Mouse (Mus musculus): Measurements from ENCODE around the gene Gramd1b.

Gramd1b gene

DNA sequence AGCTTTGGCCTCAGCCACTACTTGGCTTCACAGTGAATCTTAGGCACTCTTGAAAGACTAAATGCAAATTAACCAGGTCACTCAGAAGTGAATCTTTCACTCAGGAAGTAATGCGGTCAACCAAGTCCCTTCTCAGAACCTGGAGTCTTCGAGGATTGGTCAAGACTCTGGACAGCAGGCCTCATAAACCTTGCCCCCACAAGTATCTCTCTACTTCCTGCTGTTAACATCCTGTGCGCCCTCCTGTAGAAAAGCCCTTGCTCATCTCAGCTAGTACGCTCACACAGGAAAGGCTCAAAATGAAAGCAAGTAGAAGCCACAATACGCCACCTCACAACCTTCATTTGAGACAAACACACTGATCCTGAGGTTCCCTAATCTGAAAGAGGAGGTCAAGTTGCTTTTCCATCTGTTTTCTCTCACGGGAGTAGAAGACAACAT is 107.7 kb downstream of the Gramd1b start:
- no peak for DNase-seq (ENCODE audit: low spot score)

DNA sequence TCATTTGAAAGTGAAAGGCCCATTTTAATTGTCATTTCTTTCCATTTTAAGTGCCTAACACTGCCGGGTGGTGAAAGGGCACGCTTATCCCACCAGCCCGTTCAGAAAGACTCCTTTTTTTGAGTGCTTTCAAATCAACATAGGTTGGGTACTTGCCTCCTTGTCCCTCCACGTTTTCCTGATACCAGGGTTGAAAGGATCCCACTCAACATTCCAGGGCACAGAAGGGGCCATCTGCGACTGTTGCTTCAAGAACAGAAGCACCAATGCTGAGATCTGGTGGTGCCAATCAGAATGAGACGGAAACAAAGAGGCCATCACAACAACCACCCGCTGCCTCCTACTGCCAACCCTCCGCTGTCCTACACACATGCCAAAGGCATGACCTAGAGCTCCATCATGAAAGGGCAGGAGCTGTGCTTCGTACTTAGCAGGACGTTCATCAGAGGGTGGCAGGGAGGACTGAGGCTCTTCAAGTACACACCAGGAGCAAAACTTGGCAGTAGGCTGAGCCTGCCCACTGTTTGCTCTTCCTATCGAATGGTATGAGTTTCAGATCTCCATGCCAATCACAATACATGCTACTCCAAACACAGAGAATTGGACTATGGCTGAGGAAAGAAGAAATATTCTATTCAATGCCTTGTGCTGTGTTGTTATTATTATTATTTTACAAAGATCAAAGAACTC is 108.7 kb downstream of the Gramd1b start:
- DNase-seq (ENCODE audit: low spot score): no peak

DNA sequence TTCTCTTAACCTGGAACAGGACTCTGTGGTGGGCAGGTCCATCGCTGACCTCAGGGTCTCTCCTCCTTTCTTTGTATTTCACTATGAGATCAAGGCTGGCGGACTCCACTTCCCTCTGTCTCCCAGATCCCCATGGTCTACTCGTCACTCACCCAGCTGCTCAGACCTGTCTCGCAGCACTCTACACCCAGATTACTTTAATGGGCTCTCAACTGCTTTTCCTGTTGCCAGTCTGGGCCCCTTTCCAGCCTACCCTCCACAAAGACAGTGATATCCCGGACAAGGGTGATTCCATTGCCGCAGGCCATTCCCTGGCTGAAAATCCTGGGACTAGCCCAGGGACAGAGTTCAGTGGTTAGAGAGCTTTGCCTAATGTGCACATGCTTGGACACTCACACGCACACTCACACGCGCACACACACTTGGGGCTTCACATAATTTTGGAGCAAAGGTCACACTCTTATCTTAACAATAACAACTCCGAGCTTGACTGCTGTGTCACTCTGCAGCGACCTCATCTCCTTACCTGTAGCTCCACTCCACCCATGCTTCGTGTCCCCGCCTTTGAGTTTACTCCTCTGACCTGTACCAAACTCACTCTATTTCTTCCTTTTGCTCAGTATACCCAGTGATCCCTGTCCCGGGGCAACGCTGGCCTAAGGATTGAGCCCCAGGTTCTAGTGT is 110.4 kb downstream of the Gramd1b start:
- DNase-seq (ENCODE audit: low spot score): no peak

DNA sequence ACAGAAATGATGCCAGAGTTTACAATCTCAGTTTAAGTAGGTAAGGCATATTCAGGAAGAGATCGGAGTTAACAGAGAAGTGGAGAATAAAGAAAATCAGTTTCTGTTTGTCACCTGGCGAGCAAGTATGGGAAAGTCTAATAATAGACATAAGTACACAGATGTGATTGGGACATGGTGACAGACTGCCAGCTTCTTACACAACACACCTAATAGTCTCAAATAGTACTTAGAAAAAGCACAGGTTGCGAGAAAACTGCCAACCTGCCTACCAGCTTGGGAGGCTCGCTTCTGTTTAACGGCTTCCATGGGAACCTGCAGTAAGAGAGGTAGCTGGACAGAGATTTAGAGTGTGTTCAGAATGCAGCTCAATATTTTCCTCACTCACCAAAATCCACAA is 112.4 kb downstream of the Gramd1b start:
- DNase-seq (ENCODE audit: low spot score): no peak

DNA sequence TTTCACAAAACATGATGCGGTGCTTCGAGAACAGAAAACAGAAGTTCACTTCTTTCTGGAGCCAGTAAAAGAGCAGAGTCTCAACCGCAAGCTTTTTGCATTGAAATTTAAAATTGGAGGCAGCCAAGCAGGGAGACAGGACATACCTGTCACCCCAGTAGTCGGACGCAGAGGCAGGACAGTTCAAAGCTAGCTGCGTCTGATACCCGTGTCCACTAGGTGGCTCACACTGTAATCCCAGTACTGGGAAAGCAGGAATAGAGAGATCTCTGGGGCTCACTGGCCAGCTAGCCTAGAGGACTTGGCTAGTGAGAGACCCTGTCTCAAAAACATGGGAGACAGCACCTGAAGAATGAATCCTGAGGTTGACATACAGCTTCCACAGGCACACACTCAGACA is 115.0 kb downstream of the Gramd1b start:
- DNase-seq (ENCODE audit: low spot score): peak; percentile 31

DNA sequence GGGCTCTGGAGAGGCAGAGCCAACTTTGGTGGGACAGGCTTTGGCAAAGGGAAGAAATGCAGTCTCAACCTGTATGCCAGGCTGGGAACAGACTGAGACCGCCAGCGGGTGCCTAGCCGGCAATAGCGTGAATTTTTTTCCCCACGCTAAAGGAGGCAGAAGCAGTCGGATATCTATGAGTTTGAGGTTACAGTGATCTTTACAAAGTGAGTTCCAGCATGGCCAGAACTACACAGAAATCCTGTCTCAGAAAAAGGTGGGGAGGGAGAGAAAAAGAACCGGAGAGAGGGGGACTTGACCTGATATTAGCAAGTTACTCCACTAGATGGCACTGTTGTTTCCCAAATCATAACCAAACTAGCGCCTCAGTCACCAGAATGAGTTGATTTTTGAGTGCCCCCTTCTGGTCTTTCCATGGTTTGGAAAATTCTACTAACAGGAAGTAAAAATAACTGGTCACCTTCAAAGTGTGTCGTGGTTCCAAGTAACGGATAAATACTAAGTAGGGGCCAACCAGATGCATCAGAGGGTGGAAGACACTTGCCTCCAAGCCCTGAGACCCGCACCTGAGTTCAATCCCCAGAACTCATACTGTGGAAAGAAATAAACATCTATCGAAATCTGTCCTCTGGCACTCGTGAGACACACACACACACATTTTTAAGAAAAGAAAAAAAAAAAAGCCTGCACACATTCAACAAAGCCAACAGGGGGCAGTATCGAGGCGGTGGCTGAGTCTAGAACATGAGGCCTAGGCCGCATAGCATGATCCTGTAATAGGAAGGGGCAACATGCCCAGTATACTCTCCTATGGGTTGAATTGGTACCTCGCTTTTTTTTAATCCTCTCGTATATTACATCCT is 116.0 kb downstream of the Gramd1b start:
- peak; percentile 90 for DNase-seq (ENCODE audit: low spot score)

DNA sequence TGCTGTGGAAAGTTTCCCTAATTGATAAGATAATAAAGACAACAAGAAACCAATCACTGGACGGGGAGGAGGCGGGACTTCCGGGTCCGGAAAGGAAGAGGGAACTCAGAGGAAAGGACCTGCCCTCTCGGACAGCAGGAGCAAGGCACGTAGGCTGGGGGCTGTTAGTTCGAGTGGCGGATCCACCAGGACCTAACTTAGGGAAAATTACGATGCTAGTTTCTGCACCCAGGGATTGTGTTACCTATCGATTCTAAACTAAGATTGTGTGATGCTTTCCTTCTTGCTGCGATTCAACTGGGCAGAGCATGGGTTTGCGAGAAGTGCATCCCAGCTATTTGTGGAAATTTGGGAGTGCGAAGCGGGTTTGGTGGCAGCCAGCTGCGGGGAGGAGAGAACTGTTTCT is 116.7 kb downstream of the Gramd1b start:
- DNase-seq (ENCODE audit: low spot score): peak; percentile 88

DNA sequence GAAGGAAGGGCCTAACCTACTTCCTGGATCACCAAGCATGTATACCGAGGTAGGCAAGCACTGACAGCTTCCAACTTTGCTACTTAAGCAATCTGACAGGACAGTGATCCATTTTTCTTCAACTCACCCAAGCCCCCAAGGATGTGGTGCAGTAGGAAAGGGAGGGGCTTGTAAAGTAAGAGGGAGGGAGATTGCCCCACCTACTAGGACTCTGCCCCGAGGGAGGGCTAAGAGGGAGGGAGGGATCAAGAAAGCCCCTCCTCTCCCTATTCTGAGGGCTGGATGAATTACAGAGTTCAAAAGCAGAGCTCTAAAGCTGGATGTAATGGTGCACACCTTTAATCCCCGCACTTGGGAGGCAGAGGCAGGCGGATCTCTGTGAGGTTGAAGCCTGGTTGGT is 117.6 kb downstream of the Gramd1b start:
- no peak for DNase-seq (ENCODE audit: low spot score)

DNA sequence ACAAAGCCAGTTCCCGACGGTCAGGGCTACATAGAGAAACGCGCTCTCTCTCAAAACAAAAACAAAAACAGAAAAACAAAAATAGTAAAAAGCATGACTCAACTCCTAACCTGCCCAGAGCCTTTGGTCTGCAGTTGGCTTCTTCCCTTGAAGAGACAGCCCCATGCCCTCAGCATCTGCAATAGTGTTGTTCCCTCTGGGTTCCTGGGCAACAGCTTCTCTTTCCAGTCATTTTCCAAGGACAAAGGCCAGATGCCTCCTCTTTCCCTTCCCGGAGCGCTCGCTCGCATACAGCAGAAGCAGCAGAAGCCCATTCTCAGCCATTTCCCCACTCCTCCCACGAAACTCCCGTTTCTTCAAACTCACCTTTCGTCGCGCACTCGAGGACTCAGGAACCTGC is 118.3 kb downstream of the Gramd1b start:
- DNase-seq (ENCODE audit: low spot score): no peak

DNA sequence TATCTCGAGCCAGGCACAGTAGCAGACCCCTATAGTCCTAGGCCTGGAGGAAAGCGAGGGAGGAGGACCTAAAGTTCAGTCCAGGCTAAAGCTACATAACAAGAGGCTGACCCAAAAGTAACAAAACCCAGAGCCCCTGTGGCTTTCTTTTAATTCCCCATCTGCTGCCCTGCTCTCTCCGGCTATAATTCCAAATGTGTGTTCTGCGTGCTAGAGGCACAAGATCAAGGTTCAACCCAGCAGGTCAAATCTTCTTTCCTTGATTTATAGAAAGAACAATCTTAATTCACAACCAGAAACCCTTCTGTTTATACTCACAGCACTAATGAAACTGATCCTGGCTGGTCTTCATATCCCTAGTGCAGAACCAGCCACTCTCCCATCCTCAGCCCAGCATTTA is 118.9 kb downstream of the Gramd1b start:
- DNase-seq (ENCODE audit: low spot score): no peak

DNA sequence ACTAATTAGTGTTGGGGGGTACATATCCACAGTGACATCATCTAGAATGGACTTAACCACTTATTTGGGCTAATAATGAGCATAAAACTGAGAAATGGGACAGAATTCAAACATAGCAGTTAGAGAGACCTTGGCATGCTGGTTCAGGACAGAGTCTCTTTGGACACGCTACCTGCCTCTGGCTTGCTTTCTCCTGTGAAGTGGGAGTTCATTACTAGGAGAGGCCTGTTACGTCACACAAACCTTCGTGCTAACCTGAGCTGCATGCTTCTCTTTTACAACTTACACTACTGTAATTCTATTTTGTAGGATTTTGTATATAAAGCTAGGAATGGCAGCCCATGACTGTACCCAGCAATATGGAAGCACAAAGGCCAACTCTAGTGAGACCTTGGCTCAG is 120.3 kb downstream of the Gramd1b start:
- no peak for DNase-seq (ENCODE audit: low spot score)

DNA sequence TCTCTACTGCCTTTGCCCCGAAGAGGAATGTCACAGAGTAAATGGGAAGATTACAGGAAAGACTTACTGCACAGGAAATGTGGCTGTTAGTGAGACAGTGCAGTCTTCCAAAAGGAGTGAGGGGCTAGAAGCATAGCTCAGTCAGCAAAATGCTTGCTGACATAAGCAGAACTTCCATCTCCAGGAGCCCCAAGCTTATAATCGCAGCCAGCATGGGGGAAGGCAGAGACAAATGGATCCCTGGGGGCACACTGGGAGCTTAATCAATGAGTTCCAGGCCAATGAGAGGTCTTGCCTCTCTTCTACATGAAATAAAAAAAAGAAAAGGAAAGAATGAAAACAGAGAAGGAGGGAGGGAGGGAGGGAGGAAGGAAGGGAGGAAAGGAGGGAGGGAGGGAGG is 122.1 kb downstream of the Gramd1b start:
- DNase-seq (ENCODE audit: low spot score): peak; percentile 24

DNA sequence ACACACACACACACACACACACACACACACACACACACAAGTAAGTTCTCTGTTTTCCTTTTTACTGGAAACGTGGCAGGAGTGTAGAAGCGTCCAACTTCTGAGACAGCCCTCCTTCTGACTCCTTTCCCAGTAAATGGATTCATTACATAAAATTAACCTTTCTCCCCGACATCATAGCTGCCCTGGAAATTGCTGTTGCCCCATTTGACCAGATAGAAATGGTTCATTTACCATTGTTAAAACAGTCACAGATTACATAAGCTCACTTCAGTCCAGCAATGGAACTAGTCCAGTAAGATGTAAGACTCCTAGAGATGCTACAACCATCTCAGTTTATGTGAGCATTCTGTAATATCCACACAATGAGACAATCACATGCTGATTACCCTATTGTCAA is 122.8 kb downstream of the Gramd1b start:
- DNase-seq (ENCODE audit: low spot score): no peak

DNA sequence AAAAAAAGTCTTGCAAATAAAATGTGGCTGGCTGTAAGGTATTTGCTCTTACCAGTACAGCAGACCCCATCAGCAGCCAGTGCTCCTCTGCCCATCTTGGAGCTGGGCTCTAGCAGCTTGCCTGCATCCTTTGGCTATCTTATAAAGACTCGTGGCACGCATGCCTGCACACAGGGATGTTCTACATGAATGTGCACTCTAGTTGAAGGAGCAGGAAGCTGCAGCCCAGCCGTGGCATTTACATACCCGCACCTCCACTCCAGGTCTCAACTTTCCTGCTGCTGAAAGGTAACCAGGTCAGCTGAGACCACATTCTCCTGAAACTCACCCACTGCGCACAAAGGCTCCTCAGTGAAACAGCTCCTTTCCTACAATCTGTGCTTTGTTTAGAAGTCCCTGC is 123.3 kb downstream of the Gramd1b start:
- DNase-seq (ENCODE audit: low spot score): no peak

DNA sequence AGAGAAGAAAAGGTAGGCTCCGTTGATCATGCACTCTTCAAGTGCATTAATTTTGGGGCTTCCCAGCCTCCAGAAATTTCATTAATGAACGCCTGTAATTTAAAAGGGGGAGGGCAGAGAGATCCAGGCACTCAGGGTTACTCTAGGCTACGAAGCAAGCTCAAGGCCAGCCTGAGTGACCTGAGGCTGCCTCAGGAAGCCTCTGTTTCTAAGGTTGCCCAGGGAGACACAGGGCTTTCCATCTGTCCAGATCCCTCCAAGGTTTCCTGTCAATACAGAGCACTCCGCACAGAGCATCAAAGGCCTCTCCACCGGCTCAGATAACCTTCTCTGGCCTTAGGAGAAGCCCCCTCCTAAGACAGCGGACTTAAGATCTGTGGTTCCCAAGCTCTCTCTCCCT is 125.4 kb downstream of the Gramd1b start:
- DNase-seq (ENCODE audit: low spot score): peak; percentile 30

DNA sequence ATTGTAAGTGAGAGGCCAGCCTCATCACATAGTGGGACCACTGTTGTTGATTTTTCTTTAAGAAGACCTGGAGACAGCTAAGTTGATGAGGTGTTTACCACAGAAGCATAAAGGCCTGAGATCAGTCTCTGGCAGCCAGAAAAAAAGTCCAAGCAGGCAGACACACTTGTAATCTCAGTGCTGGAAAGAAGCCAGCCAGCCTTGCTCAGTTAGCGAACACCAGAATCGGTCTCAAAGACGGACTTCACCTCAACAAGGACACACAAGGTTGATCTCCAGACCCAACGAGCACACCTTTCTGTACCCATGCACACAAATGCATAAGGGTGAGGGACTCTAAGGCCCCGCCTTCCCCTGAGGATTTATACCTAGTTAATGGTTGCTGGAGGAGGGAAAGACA is 125.9 kb downstream of the Gramd1b start:
- no peak for DNase-seq (ENCODE audit: low spot score)

DNA sequence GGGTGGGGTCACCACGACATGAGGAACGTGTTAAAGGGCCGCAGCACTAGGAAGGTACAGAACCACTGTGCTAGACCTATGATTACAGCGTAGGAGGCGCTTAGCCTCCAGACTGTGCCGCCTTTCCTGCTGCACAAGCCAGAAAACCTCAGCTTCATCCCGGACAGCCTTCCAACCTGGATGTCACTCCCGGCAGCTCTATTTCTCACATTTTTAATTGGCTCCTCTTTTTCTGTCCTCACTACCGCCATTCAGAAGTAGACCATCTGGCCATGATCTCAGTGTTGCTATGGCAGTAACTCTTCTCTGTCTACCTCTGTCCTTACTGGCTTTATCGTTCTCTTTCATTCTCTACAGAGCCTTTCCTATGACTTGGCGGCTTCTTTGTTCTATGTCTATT is 126.5 kb downstream of the Gramd1b start:
- DNase-seq (ENCODE audit: low spot score): no peak

DNA sequence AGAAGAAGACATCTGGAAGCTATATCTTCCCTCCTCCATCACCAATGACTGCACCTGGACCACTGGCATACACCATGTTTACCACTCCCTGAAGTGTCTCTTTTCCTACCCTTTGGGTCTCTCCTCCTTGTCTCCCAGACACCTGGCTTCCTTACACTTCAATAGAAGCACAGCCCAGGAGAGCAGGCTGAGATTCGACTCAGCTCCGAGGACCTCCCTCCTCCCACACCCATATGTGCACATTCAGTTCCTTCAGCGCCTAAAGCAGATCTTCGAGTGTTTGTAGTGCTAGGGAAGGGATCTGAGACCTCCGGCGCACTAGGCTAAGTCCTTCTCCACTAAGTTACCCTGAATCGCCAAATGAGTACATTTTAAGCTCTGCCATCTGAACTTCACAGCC is 127.4 kb downstream of the Gramd1b start:
- DNase-seq (ENCODE audit: low spot score): no peak

DNA sequence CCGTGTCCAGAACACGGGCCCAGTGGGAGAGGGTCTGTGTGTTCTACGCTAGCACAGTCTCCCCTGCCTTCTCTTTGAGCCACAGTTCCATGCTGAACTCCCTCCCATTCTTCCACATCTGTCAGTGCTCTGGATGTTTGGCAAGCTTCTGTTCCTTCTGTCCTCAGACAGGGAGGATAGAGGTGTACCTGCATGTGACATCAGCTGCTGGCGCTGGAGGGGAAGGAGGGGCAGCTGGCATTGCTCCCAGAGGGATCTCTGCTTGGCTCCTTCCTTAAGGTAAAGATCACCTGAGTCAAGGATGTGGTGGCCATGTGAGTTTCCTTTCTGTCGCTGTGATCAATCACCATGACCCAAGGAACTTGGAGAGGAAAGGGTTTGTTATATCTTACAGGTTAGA is 129.4 kb downstream of the Gramd1b start:
- no peak for DNase-seq (ENCODE audit: low spot score)

DNA sequence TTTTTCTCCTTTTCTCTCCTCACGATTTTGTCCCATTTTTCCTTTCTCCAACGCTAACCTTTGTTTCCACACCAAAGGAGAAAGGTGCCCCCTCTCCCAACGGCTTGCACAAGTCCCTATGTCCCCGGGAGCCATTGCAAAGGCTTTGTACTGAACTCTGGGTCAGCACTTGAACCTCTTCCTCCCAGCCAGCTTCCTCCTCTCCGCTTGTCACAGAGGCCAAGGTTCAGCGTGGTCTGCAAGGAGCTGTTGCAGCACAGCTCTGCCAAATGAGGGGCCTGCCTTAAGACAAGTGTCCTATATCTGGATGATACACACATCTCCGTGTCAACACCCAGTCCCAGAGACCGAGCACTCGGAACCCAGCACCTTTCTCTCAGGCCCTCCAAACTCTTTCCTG is 130.3 kb downstream of the Gramd1b start:
- no peak for DNase-seq (ENCODE audit: low spot score)

DNA sequence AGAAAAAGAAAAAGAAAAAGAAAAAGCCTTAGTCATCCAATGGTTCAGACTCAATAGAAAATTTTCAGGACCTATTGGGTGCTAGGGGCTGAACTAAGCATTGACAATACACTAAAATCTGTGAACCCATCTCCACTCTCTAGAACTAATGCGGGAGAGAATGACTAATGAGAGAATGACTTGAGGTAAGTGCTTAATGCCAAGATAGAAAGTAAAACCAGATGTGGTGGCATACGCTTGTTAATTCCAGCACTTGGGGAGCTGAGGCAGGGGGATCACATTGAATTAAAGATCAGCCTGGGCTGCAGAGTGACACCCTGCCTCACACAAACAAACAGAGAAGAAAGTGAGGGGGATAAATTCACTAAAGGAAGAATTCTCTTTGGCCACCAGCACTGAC is 131.0 kb downstream of the Gramd1b start:
- DNase-seq (ENCODE audit: low spot score): no peak

DNA sequence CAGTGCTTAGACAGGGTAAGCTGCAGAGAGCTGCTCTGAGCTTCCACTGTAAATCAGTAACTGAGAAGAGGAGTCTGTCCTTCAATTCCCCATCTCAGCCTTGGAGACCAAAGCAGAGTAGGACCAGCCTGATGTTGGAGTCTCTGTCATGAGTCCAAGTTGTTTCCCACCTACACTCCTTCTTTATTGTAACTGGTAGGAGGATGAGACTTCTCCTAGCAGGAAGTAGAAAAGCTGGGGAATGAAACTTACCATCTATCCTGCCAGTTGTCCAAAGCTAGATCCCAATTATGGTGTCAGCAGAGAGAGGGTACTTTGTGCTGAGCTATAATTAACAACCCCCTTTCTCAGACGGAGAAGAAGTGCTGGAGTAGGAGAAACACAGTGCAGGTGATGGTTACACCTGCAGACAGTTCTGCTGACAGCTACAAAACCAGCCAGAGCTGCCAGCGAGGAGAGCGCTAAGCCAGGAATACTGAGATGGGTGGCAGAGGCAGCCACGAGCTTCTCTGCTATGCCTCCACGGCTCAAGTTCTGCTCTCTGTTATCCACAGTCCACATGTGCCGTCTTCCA is 131.7 kb downstream of the Gramd1b start:
- DNase-seq (ENCODE audit: low spot score): no peak

Data from embryo, embryonic 10 days (tissue).